Mouse (Mus musculus) mouse embryonic stem cell (cell line): ENCODE results near the gene Zfp746.
"Not testable (repeated sequence)": the region's sequence is repeated elsewhere in the genome, so short reads cannot be mapped to it uniquely, and the experiment has no call there.

ENCODE experiments used
- in situ Hi-C, 2 experiments: fragments of 300-500 bp; cut with MboI; formaldehyde crosslinking; loops; 1 replicate in 1 of 2; 3 replicates in 1 of 2; pipeline ENCODE4 v1.14.3; 2019 to 2020; ENCODE audit warnings: low sequenced_read_pairs in 2 of 2, low pct_unique_long_range_greater_than_20kb in 1 of 2, mixed read lengths in 1 of 2; ENCODE audit not compliant: unreplicated experiment in 1 of 2

Zfp746 gene

DNA sequence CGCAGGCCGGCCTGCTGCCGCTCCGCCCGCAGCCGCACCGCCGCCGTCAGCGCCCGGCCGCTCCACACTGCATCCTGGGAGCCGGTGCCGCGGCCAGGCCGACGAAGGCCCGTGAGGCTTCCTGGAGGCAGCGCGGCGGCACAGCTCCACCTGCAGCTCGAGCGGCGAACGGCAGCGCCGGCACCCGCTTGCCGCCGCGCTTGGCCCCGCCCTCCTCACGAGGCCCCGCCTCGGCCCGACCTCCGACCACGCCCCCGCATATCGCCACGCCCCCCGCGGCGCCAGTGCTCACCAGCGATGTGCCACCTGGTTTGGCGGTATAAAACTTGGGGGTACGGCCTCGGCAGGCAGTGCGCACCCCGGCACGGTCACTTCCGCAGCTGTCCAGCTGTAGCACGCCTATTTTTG, at the start of gene Zfp746:
Gene Zfp746 (minus strand): TSS at position 123 of the 408 bp plus-strand sequence.
- in situ Hi-C loops, result no loop called here

DNA sequence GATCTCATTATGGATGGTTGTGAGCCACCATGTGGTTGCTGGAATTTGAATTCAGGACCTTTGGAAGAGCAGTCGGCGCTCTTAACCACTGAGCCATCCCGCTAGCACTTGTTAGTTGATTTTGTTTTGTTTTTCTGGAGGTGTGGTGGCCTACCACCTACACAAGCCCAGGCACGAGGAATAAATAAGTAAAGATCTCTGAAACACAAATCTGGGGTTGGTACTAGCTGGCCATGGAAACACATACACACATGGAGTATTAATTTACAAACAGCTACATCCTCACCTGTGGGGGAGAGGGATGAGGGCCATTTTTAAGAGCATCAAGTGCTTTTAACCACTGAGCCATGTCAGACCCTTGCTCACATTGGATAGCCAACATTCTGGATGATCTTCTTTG, 34.7 kb upstream of the Zfp746 start:
- in situ Hi-C loops, result not testable (repeated sequence)

DNA sequence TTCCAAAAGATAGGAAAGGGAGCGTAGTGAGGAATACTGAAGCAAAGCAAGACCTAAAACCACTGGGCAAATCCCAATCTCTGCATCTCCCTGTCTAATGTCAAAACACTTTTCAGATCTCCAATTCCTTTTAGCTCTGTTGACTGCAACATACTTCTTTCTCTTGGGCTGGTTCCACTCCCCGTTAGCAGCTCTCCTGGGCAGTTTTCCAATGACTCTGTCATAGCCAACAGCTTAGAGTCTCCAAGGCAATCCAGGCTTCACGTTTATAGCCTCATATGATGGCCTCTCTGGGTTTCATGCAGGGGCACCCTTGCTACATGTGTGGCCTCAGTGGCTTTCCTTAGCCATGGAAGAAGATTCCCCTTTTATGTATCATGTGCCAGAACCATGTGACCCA, 29.6 kb upstream of the Zfp746 start:
- in situ Hi-C loops, result no loop called here

DNA sequence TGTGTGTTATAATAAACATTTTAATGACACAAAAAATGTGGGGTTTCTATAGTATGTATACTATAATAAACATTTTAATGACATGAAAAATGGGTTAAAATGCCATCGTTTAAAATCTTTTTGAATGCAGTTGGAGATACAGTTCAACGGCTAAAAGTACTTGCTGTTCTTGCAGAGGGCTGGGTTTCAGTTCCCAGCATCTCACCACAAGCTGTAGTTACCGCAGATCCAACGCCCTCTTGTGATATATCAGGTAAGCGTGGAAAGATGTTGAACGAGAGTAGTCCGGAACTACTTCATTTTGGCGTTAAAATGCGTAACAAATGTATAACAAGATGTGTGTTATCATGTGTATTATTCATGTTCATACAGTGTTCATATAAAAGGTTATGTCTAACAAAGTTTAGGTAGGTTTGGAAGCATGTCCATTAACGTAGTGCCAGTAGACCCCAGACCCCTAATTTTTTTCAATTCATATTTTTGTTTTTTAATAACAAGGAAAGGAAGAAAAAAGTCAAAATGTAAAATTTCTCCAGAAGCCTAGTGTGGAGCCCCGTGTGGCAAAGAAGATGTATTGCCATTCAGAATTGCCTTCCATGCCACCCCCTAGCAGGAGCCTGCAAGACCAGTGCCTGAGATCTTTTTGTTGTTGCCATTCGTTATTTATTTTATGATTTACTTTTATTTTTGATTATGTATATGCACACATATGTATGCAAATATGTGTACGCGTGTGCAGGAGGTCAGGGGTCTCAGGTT, 743 bp upstream of the Zfp746 start:
- in situ Hi-C loops, result no loop called here

DNA sequence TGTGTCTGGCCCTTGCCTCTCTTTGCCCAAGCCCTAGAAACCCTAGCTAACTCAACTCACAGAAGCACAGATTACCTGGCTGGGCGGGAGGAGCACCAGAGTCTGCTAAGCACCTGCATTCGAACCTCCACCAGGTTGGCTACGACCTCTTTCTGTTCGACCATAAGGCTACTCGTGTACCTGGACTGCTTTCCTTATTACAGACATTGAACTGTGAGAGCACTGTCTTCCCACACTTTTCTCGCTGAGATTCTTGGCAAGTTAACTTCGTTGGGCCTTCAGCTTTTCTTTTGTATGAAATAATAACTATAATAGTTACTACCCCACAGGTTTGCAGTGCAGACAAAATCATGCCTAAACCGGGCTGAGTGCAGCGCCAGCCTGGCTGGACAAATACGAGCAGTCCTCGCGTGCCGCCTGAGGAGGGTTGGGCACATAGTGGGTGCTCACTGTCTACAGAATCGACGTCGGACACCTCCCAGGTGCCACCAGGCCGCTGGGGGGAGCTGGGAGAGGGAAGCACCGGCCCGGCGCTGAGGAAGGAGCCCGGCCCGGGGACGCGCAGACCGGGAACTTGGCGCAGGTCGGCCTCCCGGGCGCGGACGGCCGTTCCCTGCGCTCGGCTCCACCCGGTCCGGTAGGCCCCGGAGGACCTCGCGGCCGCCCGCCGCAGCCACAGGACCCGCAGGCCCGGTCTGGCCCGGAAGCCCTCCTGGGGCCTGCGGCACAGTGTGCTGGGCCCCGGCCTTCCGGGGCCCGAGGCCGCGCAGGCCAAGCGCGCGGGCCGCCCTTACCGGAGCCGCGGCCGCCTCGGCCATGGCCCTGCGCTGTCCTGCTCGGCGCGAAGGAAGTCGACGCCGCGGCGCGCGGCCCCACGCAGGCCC, 630 bp downstream of the Zfp746 start:
- in situ Hi-C loops, result no loop called here

DNA sequence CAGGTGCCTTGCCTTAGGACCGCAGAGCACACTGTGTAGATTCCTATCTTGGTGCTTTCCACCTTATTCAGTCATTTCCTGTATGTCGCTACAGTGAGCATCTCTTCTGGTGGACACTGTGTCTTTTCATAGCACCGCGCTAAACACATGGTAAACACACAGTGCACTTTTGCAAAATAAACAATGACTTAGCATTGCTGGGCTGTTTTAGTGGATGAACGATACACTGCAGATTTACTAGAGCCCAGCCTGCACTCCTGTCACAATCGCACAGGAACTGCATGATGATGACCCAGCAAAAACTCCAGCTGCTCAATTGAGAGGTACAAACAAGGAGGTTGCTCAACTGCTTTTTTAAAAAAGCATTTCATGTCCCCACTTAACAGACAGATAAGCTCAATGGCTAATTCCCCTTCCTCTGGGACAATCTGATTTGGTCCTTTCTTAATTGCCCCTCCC, 2.6 kb downstream of the Zfp746 start:
- in situ Hi-C loops, result no loop called here

DNA sequence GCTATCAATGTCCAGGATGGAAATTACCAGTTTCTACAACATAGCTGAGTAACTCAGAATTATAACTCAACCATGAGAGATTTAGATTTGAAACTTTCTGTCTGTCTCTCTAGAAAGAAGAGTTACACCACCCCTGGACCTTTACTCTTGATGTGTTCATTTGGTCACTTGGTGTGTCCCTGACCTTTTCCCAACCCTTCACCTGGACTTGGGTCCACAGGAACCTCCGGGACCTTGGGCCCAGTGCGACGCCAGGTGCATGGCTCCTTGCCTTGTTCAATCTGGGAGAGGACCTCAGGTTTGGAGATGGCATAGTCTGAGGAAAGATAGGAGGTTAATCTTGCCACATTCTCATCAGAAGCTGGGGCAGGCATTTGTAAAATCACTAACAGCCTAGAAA, 4.4 kb downstream of the Zfp746 start:
- in situ Hi-C loops, result no loop called here

DNA sequence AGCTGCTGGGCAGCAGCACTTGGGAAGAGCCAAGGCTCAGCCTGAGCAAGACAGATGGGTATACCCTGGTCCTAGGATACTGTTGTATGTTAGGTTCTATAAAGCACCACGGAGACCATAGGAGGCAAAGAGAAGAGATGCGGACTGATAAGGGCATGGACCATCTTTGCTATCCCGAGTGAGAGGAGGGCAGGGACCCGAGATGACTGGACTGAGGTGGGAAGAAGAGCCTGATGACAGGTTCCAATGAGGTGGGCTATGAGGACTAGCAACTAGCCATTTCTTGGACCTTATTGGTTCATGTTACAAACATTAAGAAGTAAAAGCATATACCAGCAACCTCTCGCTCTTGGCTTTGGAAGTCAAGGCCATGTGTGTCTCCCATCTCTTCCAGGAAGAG, 5.4 kb downstream of the Zfp746 start:
- in situ Hi-C loops, result no loop called here

DNA sequence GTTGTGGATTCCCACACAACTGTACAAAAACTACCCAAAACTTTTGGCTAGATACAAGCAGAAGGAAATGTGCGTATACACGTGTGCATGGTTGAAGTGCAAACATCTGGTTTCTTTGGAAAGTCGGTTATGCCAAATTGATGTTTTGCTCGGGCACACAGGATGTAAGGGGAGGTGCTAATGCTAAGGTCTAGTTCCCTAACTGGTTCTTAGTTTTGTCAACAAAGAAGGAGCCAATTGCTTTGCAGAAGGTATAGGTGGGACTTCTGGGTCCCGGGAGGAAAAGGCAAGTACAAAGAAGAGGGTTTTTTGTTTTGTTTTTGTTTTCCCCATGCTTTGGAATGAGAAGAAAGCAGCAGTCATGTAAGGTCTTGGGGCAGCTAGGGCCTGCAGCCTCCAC, 13.1 kb downstream of the Zfp746 start:
- in situ Hi-C loops, result no loop called here

DNA sequence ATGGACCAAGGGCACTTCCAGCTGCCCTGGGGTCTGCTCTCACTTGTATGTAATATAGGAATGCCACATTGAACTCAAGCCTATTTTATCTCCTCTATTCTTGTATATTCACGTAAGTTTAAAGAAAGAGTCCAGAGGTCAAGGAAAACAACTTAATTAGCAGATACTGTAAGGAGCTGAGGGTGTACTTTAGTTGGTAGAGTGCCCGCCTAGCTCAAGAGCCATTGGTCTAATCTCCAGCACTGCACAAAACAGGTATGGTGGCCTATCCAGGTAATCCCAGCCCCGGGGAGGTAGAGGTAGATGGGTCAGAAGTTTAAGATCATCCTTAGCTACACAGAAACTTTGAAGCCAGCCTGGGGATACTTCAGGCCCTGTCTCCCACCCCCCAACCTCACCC, 18.9 kb downstream of the Zfp746 start:
- in situ Hi-C loops, result no loop called here

DNA sequence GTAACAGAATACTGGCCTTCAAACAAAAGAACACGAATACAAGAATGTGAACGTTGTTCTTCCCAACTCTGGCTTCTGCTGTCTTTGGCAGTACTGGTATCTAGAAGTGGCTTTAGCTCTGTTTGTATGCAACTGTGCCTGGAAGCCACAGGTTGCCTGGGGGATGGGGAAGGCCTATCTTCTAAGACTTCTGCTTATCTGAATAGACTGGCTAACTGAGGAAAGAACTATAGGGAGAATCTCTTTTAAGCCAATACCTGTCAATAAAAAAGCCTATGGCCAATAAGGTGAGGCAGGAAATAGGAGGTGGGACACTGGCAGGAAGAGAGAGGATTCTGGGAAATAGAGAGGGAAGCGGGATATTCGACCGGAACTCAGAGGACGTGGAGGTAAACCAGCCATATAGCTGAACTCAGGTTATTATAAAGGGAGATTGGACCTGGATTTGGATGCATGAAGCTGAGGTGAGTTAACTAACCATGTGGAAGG, 20.8 kb downstream of the Zfp746 start:
- in situ Hi-C loops, result no loop called here

DNA sequence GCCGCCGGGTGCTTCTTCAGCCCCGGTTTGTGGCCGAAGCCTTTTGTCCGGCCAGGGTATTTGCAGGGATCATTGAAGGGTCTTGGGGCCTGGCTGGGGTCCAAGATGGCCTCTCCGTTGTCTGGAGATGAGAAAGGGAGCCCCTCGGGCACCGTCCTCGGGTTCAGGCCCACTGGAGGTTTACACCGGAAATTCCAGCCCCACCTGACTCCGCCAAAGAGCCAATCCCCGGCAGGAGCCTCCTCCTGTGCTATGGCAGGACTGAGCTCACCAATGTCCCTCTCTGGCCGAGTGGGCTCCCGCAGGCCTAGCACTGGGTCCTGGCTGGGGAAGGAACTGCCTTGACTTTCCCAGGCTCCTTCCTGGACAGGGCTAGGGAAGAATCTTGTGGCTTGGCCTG, 21.9 kb downstream of the Zfp746 start:
- in situ Hi-C loops, result no loop called here

DNA sequence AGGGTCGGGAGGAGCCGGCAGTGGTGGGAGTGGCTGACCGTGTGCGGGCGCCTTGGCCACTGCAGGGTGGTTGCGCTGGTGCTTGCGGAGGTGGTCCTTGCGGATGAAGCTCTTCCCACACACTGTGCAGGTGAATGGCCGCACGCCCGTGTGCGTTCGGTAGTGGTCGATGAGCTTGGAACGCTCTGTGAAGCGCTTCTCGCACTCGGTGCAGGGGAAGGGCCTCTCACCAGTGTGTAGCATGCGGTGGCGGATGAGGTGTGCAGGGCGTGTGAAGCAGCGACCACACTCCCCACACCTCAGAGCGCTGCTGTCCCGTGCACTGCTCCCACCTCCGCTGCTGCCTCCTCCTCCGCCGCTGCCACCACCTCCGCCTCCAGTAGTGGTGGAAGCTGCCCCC, 22.5 kb downstream of the Zfp746 start:
- in situ Hi-C loops, result no loop called here

DNA sequence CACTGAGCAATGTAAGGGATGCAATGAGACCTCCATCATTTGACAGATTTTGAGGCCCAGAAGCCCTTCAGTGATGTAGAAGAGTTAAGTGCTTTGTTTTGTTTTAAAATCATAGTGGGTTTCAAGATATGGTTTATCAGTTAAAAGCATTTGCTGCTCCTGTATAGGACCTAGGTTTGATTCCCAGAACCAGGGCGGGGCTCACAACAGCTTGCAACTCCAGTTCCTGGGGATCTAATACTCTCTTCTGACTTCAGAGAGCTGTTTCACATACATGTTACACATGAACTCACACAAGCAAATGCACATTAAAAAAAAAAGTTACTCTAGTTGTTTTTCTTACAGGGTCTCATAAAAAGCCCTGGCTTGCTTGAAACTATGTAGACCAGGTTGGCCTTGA, 25.5 kb downstream of the Zfp746 start:
- in situ Hi-C loops, result no loop called here

DNA sequence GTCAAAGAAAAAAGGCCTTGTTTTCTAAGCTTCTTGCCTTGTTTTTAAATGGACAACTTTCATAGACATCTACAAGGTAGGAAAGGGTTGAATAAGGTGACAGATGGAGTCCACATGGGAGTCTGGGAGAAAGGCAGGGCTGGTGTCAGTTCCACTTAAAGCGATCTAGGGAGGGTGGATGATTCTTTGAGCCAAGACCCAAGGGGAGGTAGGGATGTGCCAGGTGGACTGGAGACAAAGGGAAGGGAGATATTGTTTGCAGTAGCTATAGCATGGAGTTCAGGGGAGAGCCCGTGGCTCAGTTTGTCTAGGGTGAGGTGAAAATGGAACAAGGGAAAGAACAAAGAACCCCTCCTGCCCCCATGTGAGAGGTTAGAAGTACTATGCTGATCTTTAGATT, 26.0 kb downstream of the Zfp746 start:
- in situ Hi-C loops, result no loop called here

DNA sequence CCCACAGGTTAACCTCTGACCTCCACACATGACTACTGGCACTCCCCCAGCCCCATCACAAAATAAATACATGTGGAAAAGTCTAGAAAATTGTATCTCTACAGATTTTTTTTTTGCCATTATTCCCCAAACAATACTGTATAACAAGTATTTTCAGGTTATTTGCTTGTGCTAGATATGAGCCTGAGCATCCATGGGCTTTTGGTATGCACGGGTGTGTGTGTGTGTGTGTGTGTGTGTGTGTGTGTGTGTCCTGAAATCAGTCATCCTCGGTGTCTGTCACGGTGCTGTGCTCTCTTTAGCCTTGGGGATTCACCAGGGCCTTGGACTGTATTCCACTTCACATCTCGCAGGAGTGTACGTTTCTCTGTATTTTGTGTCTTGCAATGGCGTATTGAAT, 34.3 kb downstream of the Zfp746 start:
- in situ Hi-C loops, result no loop called here

DNA sequence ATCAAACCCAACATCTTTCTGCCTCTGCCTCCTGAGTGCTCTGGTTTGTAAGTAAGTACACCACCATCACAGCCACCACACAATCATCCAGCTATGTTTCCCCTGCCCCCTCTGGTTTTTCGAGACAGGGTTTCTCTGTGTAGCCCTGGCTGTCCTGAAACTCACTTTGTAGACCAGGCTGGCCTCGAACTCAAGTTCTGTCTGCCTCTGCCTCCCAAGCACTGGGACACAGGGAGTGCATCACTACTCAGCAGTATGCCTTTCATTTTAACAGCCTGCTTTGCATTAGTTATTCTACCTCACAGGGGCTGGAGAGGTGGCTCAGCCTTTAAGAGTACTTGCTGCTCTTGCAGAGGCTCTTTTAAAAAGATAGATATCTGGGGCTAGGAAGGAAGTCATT, 34.7 kb downstream of the Zfp746 start:
- in situ Hi-C loops, result no loop called here

DNA sequence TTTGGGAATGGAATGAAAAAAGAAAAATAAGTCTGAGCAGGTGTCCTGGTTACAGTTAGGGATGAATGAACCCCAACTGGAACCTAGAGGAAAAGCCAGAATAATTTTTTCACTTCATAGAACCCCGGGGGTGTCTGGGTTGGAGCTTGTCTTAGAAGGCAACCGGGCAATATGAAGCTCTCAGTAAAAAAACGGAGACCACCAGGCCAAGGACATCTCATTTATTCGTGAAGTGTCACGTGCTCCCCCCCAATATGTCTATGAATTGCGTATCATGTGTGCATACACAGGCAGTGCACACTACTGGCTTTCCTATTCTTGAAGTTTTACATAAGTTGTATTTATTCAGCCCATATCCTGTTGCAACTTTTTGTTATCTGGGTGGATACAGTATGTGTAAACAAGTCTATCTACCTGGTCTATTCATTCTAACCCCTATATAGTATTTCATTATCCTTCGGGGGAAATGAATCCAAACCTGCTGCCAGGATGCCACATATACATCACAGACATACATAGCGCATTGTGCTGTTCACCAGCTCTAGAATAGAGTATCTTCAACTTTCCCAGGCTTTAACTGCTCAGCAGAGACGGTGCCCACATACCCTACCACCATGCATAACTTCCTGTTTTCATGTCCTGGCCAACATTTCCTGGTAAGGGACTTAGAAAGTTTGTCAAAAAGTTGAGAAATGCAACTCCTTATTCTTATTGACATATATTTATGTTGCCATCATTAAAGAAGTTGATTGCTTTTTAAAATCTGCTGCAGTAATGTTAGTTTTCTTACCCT, 36.9 kb downstream of the Zfp746 start:
- in situ Hi-C loops, result no loop called here
